8 mouse cellular contexts compared by ENCODE assay signal in the genomic region with DNA sequence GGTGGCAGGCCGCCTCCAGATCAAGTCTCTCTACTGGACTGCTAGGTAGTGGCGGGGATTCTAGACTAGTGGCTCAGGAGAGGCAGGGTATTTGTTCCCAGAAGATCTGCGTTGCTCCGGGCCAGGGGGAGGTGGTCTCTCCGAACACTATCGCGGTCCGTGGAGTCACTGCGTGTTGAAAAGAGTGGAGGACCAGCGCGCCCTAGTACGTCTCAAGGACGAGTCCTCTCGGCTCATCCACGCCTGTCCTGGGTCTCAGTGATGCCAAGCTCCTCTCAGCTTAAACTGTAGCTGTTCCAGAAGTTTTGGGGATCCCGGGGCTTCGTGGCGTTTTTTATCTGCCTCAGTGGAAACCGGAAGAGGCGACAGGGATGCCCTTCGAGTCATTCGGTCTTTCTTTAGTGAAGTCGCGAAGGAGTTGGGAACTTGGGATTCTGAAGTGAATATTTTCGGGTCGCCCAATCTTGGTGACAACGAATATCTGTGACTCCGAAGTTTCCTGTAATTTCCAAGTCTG. TPM values are rescaled to one million over a fixed set of nuclear protein-coding genes. Genes with fewer than 3 reads are reported as not detected.
DNase-seq lines count a peak whose midpoint lies in the region; ATAC-seq lines count a peak whose summit lies in the region.

No protein-coding gene starts in this region.

- H3K4me1 ChIP-seq in heart, embryonic 15.5 days (replicated peaks) = peaks cover 23% of the 10 kb centered on the region
- peaks cover 28% of the 10 kb centered on the region for H3K4me1 ChIP-seq in hindbrain, embryonic 10.5 days (replicated peaks)
- peaks cover 35% of the 10 kb centered on the region for H3K4me1 ChIP-seq in midbrain, embryonic 10.5 days

- H3K9ac ChIP-seq in heart, embryonic 15.5 days = no peak overlapping the region

- DNase-seq in heart, adult 18-20 months = no peak
- peak; percentile 5 for DNase-seq in NIH3T3 (ENCODE audit: low read depth)
- peak; percentile 64 for DNase-seq in hindbrain, embryonic 10.5 days (ENCODE audit: low spot score)
- peak; percentile 68 for DNase-seq in midbrain, embryonic 10.5 days (ENCODE audit: low spot score)
- DNase-seq in frontal cortex, adult 2 months (ENCODE audit: extremely low spot score in 1 of 2, low spot score in 1 of 2) = no peak
- no peak for DNase-seq in thymus, postnatal 0 days (ENCODE audit: low spot score)

- no peaks in the 10 kb centered on the region for H3K36me3 ChIP-seq in heart, embryonic 15.5 days
- H3K36me3 ChIP-seq in hindbrain, embryonic 10.5 days = no peaks in the 10 kb centered on the region
- no peaks in the 10 kb centered on the region for H3K36me3 ChIP-seq in midbrain, embryonic 10.5 days

- no peak overlapping the region for H3K27ac ChIP-seq in heart, embryonic 15.5 days
- H3K27ac ChIP-seq in hindbrain, embryonic 10.5 days = no peak overlapping the region
- H3K27ac ChIP-seq in midbrain, embryonic 10.5 days (replicated peaks) = no peak overlapping the region

- peaks cover 75% of the 10 kb centered on the region for H3K27me3 ChIP-seq in heart, embryonic 15.5 days
- peaks cover 61% of the 10 kb centered on the region for H3K27me3 ChIP-seq in hindbrain, embryonic 10.5 days (ENCODE audit: insufficient read depth, poor library complexity, severe bottlenecking)
- H3K27me3 ChIP-seq in midbrain, embryonic 10.5 days (ENCODE audit: low read depth, poor library complexity, severe bottlenecking) = peaks cover 68% of the 10 kb centered on the region

- peak overlapping the region; percentile 63 for H3K4me2 ChIP-seq in heart, embryonic 15.5 days

- ATAC-seq in heart, embryonic 15.5 days (replicated peaks; ENCODE audit: insufficient number of reproducible peaks, insufficient read depth, low FRiP score, low read depth) = no peak
- ATAC-seq in granulocyte monocyte progenitor cell, adult 5-6 weeks (replicated peaks; ENCODE audit: poor library complexity, severe bottlenecking) = no peak

- 1% methylated on average over 28 of the region's 28 CpGs for WGBS in heart, embryonic 15.5 days
- under 1% methylated on average over 28 of the region's 28 CpGs for WGBS in hindbrain, embryonic 10.5 days
- WGBS in midbrain, embryonic 10.5 days = under 1% methylated on average over 28 of the region's 28 CpGs

- H3K4me3 ChIP-seq in heart, embryonic 15.5 days = peak overlapping the region; percentile 36
- peak overlapping the region; percentile 57 for H3K4me3 ChIP-seq in hindbrain, embryonic 10.5 days
- peak overlapping the region; percentile 60 for H3K4me3 ChIP-seq in midbrain, embryonic 10.5 days

- no peaks in the 10 kb centered on the region for H3K9me3 ChIP-seq in heart, embryonic 15.5 days (replicated peaks)
- H3K9me3 ChIP-seq in hindbrain, embryonic 10.5 days = no peaks in the 10 kb centered on the region
- H3K9me3 ChIP-seq in midbrain, embryonic 10.5 days (replicated peaks) = no peaks in the 10 kb centered on the region

RNA-seq across cellular contexts. Expression of a gene that starts 59.5 kb away (rescaled TPM):
- polyA plus RNA-seq in heart, embryonic 15.5 days (2015; fragmentation: Nextera tagmentation; extraction: Ambion mirVana) = 33.4 and 39.1 TPM in 2 replicates
- total RNA-seq in heart, adult 18-20 months (2021) = 10 to 100 TPM; 16.7 to 17.3 TPM
- 42.3 and 54.0 TPM in 2 replicates for polyA plus RNA-seq in hindbrain, embryonic 10.5 days (2016; fragmentation: Nextera tagmentation; extraction: Ambion mirVana)
- 55.6 and 58.6 TPM in 2 replicates for polyA plus RNA-seq in midbrain, embryonic 10.5 days (2016; fragmentation: Nextera tagmentation; extraction: Ambion mirVana)
- 21.8 and 34.5 TPM in 2 replicates for total RNA-seq in granulocyte monocyte progenitor cell, adult 5-6 weeks (2014; fragmentation: Nextera tagmentation)
- total RNA-seq in granulocyte monocyte progenitor cell, adult 5-6 weeks (2017) = 43.7 and 71.1 TPM in 2 replicates
- 16.4 and 18.5 TPM in 2 replicates for polyA plus RNA-seq in frontal cortex, adult 2 months (2012; rRNA removed)
- polyA plus RNA-seq in thymus, postnatal 0 days (2015; fragmentation: Nextera tagmentation; extraction: Ambion mirVana) = 33.0 and 34.5 TPM in 2 replicates

Comparison
In these comparisons a context has a peak if more than half of its experiments do, and no peak if none do; other contexts are left out.
1. DNase-seq: peak in NIH3T3 (single experiment), hindbrain, embryonic 10.5 days (single experiment) and midbrain, embryonic 10.5 days (single experiment); none in heart, adult 18-20 months (0 of 2), frontal cortex, adult 2 months (0 of 2) and thymus, postnatal 0 days (single experiment).
2. Peak in every context shown above with its lines, with median percentiles within 50 percentile points of each other: H3K4me3 ChIP-seq.